Mouse (Mus musculus) cerebellum, adult 9-10 months (tissue): ENCODE results near the gene B3galnt2.
"Not testable (repeated sequence)": the region's sequence is repeated elsewhere in the genome, so short reads cannot be mapped to it uniquely, and the experiment has no call there.

Experiments
- DNase-seq: peaks from one replicate; pipeline ENCODE4 v3.0.0; 2022

The B3galnt2 gene

DNA sequence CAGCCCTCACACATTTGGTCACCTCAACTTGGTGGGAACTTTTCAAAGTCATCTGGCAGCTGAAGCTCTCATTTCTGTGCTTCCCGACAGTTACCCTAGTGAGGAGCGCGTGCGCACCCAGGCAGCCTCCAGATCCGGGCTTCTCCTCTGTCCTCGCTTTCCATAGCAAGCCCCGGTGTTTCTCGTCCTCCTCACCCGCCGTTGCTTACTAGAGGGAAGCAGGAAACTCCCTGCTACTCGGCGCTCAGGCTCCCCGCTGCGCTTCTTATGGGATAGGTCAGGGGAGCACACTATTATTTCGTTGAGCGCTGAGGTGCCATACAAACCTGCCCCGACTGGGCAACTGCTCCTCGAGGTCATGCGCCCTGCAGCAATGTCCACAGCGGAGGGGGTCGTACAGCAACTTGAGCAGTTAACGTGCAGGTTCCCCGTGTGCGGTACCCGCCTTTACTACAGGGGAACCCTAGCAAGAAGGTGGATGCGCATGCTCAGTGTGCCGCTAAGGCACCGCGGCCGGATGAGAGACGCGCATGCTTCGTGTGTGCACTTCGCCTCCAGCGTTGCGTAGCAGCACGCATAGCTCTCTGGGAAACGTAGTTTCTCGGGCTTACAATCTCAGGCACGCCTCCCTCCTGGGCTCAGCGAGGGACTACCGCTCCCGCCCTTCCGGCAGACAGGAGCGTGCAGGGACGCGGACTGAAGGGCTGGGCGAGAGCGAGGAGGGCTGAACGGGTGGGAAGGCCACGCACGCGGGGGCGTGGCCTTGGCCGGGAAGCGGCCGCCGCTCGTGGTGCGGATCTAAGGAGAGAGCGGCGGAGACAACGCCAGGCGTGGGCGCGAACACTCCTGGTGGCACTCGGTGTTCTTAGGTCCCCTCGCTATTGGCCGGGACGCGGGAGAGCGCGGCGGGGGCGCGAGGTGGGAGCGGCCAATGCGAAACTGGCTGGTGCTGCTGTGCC is at the start of gene B3galnt2:
B3galnt2 (plus strand) TSS at position 596 of the 959 bp plus-strand sequence.
- peak; percentile 99 for DNase-seq

DNA sequence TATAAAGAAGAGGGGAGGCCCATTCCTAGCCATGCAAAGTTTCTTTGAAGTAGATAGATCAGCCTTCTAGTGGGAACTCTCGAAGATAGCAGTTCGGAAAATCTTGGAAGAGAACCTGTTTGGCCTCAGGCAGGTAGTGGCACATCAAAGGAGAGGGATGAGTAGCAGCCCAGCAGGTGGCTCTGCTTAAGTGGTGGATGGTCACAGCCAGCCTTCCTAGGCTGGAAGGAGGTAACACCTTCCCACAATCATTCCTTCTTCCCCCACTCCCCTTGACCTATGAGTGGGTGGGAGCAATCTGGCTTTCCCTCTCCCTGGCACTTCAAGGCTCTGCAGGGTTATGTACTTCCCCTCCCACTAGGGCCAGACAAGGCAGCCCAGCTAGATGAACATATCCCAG is 42.9 kb upstream of the B3galnt2 start:
- DNase-seq, result no peak

DNA sequence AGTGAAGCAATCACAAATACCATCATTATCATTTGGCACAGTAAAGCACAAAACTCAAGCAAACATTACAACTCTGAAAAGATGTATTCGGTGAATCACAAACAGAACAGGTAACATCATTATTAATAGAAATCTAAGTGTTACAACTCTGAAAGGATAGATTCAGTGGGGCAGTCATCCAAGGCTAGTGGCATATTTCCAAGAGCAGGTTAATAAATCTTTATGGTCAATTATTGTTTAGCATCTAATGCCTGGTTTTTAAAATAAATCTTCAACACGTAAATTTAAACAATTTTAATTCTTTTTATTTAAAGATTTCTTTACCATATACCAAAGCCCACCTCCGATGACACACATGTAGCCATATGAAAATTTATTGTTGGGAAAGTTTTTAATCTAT is 34.9 kb upstream of the B3galnt2 start:
- no peak for DNase-seq

DNA sequence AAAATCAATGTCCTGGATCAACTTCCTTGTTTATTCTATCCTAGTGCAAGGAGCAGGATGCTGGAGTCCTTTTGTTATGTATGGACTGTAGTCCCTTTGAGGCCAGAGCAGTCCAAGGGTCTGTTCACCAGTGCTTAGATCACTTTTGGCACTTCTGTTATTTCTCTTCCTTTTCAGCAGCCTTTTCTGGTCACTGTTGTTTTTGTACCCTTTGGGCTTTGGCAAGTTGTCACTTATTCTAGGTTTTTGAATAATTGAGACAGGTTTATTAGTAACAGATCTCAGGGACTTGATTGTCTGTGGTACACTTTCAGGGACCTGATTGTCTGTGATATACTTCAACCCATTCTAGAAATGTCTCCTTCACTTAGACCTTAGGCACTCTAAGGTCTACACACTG is 31.7 kb upstream of the B3galnt2 start:
- DNase-seq, result no peak

DNA sequence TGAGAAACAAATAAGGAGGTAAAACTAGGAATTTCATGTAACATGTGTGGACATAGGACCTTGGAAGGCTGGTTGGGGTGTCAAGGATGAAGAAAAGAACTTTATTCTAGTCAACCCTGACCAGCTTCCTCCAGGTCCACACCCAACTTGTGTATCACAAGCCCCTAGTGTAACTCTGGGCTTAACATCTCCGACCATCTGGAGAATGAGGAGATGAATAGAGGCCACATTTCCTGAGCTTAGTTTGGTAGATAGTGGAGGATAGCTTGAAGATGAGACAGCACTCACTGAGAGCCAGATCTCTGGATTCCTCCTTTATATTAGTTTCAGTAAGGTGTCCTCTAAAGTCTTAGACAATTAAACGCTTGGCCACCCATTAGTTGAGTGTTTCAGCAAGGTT is 24.3 kb upstream of the B3galnt2 start:
- no peak for DNase-seq

DNA sequence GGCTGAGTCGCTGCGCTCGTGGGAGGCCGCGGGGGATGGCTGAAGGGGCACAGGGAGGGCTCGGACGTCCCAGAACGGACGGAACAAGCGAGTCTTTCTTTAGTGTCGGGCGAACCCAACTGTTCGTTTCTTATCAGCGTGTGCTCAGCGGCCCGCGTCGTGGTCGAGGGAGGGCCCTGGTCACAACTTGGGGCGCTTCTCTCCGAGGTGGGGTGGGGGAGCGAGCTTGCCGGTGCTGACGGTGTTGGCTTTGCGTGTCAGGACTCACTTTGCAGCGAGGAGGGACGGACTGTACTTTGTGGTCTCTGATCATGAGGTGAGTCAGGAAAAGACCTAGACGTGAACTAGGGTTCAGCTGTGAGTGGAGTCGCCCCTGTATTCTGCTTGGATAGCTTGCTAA is 662 bp downstream of the B3galnt2 start:
- peak; percentile 54 for DNase-seq

DNA sequence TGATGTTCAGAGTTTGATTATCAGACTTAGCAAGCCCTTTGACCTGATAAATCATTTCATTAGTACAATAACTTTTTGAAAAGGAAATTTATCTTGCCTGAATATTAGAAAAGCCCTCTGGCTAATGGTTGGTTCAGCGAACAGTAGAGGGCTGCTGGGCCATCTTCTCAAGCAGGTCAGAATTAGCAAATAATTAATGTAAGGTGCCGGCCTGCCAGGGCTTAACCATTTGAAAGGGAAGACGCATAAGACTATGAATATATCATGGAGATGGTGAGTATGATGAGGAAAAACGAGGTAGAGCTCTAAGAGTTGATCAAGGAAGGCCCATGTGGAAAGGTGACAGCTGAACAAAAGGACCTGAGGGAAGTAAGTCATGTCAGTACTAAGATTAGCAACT is 2.4 kb downstream of the B3galnt2 start:
- no peak for DNase-seq

DNA sequence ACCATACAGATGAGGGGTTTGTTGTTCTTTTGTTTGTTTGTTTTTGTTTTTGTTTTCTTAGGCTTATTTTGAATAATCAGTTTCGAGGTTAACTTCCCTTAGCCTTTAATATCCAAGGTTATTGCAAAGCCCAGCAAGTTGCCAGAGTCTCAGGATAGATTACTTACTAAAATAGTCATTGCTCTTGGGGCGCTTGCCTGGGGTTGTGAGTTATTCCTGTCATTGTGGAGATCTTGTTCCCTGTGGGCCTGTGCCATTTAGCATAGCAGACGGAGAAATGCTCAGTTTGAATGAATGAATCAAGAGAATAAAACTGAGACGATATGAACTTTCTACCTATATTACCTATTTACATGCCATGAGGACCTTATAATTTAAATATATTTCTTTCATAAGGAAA is 5.9 kb downstream of the B3galnt2 start:
- no peak for DNase-seq

DNA sequence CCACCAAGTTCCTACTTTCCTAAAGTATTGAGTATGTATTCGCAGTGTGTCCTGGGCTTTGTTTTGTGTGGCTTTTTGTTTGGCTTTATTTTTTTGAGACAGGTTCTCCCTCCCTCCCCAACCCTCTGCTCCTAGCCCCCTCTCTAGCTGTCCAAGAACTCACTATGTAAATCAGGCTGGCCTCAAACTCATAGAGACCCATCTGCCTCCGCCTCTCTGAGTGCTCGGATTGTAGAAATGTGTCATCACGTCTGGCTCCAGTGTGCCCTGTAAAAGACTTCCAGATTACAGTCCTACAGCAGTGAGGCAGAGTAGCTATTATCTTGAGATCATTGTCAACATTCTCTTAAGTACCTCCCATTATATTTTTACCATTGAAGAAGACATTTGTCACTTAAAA is 6.8 kb downstream of the B3galnt2 start:
- no peak for DNase-seq

DNA sequence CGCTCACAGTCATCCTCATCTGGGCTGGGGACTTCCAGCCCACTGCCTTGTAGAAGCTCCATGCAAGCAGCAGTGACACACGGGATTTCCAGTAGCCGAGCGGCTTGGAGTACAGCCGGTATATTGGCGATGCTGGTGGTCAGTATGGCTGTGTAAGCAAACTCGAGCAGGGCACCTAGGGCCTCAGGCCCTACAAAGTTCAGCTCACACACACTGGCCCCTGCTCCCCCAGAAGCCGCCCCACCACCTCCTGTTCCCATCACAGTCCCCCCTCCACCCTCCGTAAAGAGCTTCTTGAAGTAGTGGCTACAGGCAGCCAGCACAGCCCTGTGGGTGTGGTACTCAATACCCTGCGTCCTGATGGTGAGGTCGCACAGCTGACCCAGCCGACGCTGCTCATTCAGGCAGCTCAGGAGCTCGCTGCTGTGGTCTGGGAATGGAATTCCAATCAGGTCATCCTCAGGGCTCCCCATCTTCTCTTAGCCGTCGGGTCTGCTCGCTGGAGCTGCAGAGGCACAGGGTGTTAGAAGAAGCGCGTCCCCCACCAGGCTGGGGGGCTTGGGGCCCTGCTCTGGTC is 11.2 kb downstream of the B3galnt2 start:
- no peak for DNase-seq

DNA sequence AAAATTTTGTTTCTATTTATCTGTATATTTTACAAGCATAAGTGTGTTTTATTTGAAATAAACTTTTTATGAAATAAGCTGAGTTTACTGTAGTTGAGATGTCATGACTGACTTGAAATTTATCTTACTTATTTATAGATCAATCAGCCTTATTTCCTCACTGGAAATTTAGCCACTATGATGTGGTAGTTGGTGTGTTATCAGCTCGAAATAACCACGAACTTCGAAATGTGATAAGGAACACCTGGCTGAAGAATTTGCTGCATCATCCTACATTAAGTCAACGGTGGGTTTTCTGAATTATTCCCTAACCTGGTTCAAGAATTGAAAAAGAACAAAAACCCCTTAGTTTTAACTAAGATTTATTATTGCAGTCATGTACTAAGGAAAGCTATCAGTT is 11.9 kb downstream of the B3galnt2 start:
- no peak for DNase-seq

DNA sequence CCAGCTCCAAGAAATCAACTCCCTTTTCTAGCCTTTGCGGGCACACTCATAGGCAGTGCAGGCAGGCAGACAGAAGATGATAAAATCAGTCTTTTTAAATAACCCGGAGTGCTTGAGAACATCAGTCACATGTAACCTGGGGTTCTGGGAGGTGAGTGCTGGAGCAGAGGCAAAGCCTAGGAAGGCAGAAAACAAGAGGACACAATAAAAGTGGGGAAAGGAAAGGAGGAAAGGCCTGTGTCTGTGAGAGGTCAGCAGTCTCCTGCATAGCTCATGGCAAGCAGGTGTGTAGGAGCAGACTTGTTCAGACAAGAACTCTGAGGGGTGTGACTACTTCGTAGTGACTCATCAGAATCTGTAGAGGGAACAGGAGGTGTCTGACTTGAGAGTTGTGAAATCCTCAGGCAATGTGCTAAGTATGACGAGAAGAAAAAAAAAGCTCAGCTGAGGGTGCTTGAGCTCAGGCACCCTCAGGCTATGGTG is 14.4 kb downstream of the B3galnt2 start:
- DNase-seq, result no peak

DNA sequence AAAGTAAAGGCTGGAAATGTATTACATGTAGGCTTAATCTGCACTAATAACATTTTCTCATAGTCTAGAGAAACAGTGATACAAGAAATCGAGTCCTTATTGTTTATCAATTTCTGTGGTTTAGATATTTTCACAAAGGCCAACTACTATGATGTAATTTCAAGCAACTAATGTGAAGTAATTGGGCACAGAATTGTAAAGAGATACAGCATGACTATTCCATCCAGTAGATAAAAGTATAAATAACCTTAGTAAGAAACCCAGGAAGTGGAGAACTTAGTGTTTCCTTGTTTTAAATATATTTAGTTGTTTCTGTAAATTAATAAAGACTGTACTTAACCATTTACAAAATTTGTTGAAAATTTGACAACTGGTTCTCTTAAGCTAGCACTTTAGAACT is 15.5 kb downstream of the B3galnt2 start:
- DNase-seq, result no peak

DNA sequence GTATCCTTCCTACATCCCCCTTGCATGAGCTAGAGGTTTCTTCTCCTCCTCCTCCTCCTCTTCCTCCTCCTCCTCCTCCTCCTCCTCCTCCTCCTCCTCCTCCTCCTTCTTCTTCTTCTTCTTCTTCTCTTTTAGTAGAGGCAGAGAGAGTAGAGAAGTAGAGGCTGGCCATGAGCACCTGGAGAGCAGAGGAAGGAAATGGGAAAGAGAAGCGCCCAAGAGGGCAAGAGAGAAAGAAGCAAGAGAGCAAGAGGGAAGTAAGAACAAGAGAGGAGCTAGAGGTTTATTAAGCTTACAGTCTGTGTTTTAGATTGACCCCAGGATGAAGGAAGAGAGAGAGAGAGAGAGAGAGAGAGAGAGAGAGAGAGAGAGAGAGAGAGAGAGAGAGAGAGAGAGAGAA is 27.6 kb downstream of the B3galnt2 start:
- DNase-seq, result not testable (repeated sequence)

DNA sequence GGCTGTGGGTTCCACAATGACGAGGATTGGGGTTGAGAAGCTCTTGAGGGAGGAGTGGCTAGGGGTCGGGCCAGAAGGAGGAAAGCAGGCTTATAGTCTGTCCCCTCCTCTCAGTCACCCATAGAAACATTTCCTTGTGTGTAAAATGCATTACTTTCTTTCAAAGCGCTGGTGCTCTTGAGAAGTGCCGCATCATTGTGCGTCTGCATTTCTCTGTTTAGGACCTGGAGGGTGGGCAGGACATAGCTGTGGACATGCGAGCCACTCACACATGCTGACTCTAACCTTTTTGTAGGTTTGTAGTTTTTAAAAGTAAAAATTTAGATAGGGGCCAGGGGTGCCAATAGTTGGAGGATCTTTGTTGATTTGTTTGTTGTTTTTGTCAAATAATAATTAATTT is 29.3 kb downstream of the B3galnt2 start:
- no peak for DNase-seq

DNA sequence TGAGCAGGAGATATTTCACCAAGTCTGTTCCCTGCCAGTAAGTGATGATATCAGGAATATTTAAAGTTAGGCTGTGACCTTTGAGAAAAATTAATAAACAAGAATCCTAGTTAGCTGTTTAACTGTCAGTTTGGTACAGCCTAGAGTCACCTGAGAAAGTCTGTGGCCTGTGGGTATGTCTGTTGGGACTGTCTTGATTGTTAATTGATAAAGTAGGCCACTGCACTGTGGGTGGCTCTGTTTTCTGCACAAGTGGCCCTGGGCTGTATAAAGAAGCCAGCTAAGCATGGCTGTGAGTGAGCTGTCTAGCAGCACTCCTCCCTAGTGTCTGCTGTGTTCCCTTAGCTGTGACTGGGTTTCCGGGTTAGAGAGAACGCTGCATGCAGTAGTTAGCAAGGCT is 34.9 kb downstream of the B3galnt2 start:
- DNase-seq, result no peak

DNA sequence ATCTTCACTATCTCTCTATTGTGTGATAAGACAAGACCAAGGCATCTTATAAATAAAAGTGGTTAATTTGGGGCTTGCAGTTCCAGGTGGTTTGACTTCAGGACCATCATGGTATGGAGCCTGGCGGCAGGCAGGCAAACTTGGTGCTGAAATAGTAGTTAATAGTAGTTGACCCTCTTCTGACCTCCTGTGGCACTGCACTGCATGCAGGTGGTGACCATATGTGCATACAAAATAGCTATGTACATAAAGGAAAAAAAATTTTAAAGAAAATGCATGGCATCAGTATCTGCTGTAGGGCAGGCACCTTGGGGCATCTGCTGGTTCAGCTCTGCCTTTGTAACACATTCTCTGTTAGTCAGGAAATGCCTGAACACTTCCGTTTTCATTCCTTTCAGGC is 36.1 kb downstream of the B3galnt2 start:
- no peak for DNase-seq

DNA sequence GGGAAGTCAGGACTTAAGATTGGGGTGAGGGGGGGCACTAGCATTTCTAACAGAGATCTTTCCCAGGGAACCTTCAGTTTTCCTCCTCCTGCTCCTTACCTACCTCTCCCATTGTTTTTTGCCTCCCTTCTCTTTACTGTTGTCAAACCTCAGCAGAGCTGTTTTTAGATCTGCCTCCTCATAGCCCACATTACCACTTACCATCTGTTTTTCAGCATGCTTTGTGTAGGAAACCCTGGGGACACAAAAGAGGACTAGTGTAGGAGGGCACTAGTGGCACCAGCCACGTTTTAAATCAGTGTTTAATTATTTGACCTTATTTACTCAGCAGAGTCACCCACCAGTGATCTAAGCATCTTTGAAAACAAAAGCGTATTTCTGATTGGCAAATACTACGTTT is 38.8 kb downstream of the B3galnt2 start:
- DNase-seq, result no peak

DNA sequence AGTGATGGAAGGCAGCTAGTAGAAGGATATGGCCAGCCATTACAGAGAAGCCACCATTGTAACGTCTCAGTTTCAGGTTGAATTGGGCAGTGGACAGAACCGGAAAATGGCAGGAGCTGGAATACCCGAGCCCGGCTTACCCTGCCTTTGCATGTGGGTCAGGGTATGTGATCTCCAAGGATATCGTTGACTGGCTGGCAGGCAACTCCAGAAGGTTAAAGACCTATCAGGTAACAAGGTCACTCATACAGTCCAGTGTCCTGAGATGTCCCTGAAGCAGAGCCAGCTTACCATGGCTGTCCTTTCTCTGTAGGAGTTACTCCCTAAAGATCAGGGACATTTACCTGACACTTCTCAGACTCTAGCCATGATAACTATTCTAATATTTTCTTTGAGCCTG is 40.8 kb downstream of the B3galnt2 start:
- DNase-seq, result no peak

DNA sequence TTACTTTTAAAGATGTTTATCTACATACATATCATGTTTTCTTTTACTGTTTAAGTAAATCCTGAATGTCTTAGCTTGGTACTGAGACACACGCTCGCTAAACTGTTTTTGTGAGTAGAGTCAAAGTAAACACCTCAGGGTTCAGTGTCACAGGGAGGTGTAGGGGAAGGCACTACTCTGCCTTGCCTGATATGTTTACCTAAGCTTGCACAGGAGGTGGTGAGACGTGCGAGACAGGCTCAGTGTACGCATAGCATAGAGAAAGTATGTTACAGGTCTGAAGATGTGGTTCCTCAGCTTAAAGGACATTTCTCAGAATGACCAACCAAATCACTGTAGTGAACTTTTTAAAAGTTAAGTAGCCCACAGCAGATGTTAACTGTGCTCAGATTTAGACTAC is 43.2 kb downstream of the B3galnt2 start:
- DNase-seq, result no peak

DNA sequence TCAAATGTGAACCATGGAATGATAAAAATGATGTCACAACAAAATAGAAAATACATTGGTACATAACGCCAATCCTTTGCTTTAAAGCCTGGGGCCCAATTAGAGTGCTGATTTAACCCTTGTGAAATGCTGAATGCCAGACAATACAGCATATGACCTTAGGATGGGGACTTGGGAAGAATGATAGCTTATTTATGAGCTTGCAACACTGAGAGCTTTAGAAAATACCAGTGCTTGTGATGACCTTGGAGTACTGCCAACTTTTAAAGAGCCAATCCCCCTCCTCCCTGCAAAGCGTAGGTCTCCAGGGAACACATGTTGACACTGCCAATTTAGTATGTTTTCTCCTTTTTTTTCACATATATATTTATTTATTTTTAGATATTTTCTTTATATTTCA is 48.4 kb downstream of the B3galnt2 start:
- DNase-seq, result no peak

DNA sequence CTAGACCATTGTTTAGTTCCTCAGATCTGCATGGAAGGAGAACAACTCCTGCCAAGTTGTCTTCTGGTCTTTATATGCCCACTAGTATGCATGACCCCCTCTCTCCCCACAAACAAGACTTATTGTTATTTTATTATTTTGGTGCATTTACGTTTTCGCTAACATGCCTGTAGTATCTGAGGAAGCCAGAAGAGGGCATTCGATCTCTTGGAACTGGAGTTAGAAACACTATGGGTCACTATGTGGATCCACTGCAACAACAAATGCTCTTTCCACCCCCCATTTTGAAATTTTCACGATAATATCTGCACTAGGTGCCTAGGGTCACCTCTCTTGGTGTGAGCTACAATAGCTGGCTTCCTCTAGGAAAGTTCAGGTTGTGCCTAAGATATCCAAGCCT is 49.8 kb downstream of the B3galnt2 start:
- no peak for DNase-seq

DNA sequence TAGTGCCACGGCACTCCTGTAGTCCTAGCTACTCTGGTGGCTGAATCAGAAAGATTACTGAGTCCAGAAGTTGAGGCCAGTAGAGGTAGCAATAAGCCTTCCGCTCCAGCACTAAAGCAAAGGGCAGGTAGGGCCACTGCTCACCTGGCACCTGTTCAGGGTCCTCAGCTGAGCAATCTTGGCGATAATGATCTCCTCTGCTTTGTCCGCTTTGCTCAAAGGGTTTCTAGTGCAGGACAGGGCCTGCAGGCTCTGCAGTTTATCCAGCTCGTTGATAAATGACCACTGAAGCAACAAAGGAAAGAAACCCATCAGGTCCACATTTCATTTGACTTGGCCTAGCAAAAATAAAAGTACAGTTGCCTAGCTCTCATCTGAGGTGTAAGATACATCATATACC is 50.7 kb downstream of the B3galnt2 start:
- no peak for DNase-seq

DNA sequence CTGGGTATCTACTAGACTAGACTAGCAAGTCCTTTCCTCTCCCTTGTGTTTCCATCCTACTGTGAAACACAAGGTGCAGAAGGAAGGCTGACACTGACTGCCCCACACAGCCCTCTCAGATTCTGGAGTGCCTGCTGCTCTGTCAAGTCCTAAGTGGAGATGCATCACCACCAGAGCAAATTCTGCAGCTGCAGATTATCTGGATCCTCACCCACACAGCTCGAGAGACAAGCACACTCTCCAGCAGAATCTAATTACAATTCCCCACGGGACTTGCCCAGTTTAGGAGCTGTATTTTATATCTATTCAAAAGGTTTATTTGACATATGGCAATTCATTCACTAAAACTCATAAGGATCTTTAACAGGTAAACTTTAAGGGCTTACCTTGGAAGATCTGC is 51.8 kb downstream of the B3galnt2 start:
- DNase-seq, result no peak
